Mouse (Mus musculus) thymus, adult 2 months (tissue): ENCODE measurements at regions not wholly inside any gene's neighbourhood (a gene's known extent, or its start where the extent isn't known, plus 50 kb on each side); places are given as distances from the start of the nearest gene placed in this dataset.

ENCODE experiments used
- CTCF ChIP-seq: fragments of 200-500 bp; IDR thresholded peaks from 2 replicates; pipeline ENCODE4 v1.5.1; 2012; ENCODE audit warnings: mild to moderate bottlenecking, control low read depth, low read length, moderate library complexity, borderline replicate concordance; ENCODE audit not compliant: control insufficient read depth, poor library complexity, insufficient read depth; ENCODE audit errors: extremely low read depth
- POLR2A ChIP-seq: fragments of 200-500 bp; IDR thresholded peaks from 2 replicates; pipeline ENCODE4 v1.6.1; 2012; ENCODE audit warnings: mild to moderate bottlenecking, low read length, control low read depth, moderate library complexity; ENCODE audit not compliant: control insufficient read depth, poor library complexity, insufficient read depth; ENCODE audit errors: extremely low read depth

DNA sequence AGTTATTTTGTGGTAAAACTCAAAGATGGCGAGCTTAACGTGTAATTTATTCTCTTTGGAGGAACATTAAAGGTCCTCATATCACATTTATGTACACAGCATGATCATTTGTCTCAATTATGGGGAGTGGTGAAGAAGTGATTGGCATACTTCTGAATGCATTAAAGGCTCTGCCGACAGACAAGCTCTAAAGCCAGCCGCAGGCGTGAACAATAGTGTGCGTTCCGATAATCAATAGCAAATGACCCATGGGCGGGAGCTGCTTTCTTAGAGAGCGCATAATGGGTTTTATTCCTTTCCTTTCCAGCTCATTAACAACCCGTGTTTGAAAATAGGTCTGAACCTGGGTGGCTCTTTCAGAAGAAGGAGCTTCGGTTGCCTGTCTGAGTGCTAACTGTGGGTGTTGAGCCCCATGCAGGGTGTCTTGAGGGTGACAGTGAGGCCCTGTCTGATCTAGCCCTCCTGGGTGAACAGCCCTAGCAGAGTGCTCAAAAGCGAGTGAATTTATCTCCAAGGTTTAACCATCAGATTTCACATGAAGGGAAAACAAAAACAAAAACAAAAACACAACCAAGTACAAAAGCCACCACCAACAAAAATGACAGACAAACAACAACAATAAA lies 210.5 kb downstream of the Zfp619 start:
- TF ChIP-seq POLR2A (no peak), CTCF (no peak)
